Mouse (Mus musculus) olfactory bulb, adult 2 months (tissue): ENCODE results near the gene Nacad.

Source experiments
- CTCF ChIP-seq: fragments of 200-500 bp; IDR thresholded peaks from 2 replicates; pipeline ENCODE4 v1.5.1; 2012; ENCODE audit warnings: low read depth, mild to moderate bottlenecking, low read length, moderate library complexity; ENCODE audit not compliant: insufficient read depth
- POLR2A ChIP-seq: fragments of 200-500 bp; IDR thresholded peaks from 2 replicates; pipeline ENCODE4 v1.6.1; 2012; ENCODE audit warnings: mild to moderate bottlenecking, low read depth, low read length, moderate library complexity; ENCODE audit not compliant: insufficient read depth

DNA sequence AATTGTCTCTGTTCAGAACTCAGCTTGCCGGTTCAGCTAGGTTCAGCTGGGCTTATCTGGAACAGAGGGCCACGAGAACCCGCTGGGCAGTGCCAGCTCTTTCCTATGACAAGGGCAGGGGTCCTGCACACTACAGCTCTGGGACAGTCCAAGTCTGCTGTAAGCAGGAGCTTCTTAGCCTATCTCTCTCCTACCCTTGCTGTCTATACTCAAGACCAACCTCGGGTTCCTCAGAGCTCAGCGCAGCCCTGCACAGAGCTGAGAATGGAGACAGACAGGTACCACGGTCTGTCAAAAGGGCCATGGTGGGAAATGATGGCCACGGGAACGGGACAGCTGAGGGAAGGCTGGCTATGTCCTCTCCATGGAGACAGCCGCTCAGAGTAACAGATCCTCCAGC, 2.6 kb downstream of the Nacad start:
- TF ChIP-seq POLR2A = no peak
- no peak for TF ChIP-seq CTCF
